Mouse (Mus musculus): ENCODE measurements around the gene Cd80. TPM values are rescaled to one million over a fixed set of nuclear protein-coding genes. Genes with fewer than 3 reads are reported as not detected.

Gene Cd80
- total and polyA plus RNA-seq, 3 experiments = 0.04 to 0.38 TPM; not detected in 1

GRCm38 (mm10) chr16:38453952-38454351 is 1.4 kb upstream of the Cd80 start (continued):
- TF ChIP-seq MAX (IDR thresholded peaks at IDR 0.05; ENCODE audit: low read length) = no peak
- TF ChIP-seq KAT2A (conservative IDR thresholded peaks at IDR 0.05; ENCODE audit: low read depth, low read length) = no peak

- H3K27me3 ChIP-seq (ENCODE audit: control insufficient read depth in 1 of 2, insufficient read depth in 2 of 2, low read length in 2 of 2) = no peaks in the 10 kb centered on the region
- H3K4me1 ChIP-seq (ENCODE audit: control insufficient read depth in 1 of 2, insufficient read depth in 2 of 2, low read length in 2 of 2) = peaks cover 3 to 26% of the 10 kb centered on the region in 2 experiments
- H3K79me2 ChIP-seq (ENCODE audit: control insufficient read depth, insufficient read depth, low read length, poor library complexity) = peaks cover 13% of the 10 kb centered on the region
- no peak overlapping the region; the same call in 1 of the 2 replicates for H3K9ac ChIP-seq (ENCODE audit: control insufficient read depth, low read depth, low read length, poor library complexity, severe bottlenecking)
- H3K27ac ChIP-seq (ENCODE audit: control insufficient read depth, low read depth, low read length) = peak overlapping the region; percentile 66; the same call in 1 of the 2 replicates
- H3K4me3 ChIP-seq (ENCODE audit: control insufficient read depth in 1 of 2, insufficient read depth in 1 of 2, low read depth in 2 of 2, low read length in 2 of 2) = no peak overlapping the region
- peaks cover 0 to 22% of the 10 kb centered on the region in 2 experiments; a peak in 2 of 4 replicates for H3K36me3 ChIP-seq (ENCODE audit: control insufficient read depth in 1 of 2, insufficient read depth in 2 of 2, low read length in 2 of 2)
- TF ChIP-seq ZC3H11A (IDR thresholded peaks at IDR 0.05; ENCODE audit: low read depth, low read length) (no peak), TBP (IDR thresholded peaks at IDR 0.05; ENCODE audit: low read depth, low read length) (no peak), KAT2A (conservative IDR thresholded peaks at IDR 0.05; ENCODE audit: low read depth, low read length) (no peak), MYC (IDR thresholded peaks at IDR 0.05; ENCODE audit: low read depth, low read length) (no peak), SIN3A (IDR thresholded peaks at IDR 0.05; ENCODE audit: low read length) (no peak), TAL1 (IDR thresholded peaks at IDR 0.05; ENCODE audit: low read length) (no peak), ELF1 (IDR thresholded peaks at IDR 0.05; ENCODE audit: low read depth, low read length) (no peak), MAX (IDR thresholded peaks at IDR 0.05; ENCODE audit: low read length) (no peak), POLR2AphosphoS5 (IDR thresholded peaks at IDR 0.05; ENCODE audit: borderline replicate concordance, low read depth, low read length) (no peak), ZNF384 (IDR thresholded peaks at IDR 0.05; ENCODE audit: low read depth, low read length) (no peak), POLR2A (IDR thresholded peaks at IDR 0.05; ENCODE audit: control insufficient read depth in 1 of 2, insufficient read depth in 1 of 2, low read depth in 1 of 2, low read length in 2 of 2, poor library complexity in 1 of 2) (no peak), RCOR1 (IDR thresholded peaks at IDR 0.05; ENCODE audit: low read depth, low read length) (no peak), MAZ (IDR thresholded peaks at IDR 0.05; ENCODE audit: low read depth, low read length) (no peak), JUND (IDR thresholded peaks at IDR 0.05; ENCODE audit: low read depth, low read length) (no peak)
- H3K9me3 ChIP-seq (replicated peaks; ENCODE audit: insufficient read depth, low read length) = no peaks in the 10 kb centered on the region
- no peak for DNase-seq (ENCODE audit: low read depth, low spot score)
Observed at GRCm38 (mm10) chr16:38454533-38455254, 667 bp upstream of the Cd80 start.

- H3K4me1 ChIP-seq (ENCODE audit: control insufficient read depth in 1 of 2, insufficient read depth in 2 of 2, low read length in 2 of 2) = peaks cover 3 to 17% of the 10 kb centered on the region in 2 experiments
- peak overlapping the region; percentile 5; the same call in 1 of the 2 replicates for H3K9ac ChIP-seq (ENCODE audit: control insufficient read depth, low read depth, low read length, poor library complexity, severe bottlenecking)
- no peaks in the 10 kb centered on the region for H3K27me3 ChIP-seq (ENCODE audit: control insufficient read depth in 1 of 2, insufficient read depth in 2 of 2, low read length in 2 of 2)
- TF ChIP-seq TCF12 (IDR thresholded peaks at IDR 0.05; ENCODE audit: low read depth, low read length) (no peak), EP300 (IDR thresholded peaks at IDR 0.05; ENCODE audit: low read depth in 1 of 2, low read length in 2 of 2) (peak in 1 of 2 experiments; percentile 19; a peak in 2 of 4 replicates)
- peak overlapping the region in 1 of 2 experiments; percentile 12; a peak in 1 of 4 replicates for H3K4me3 ChIP-seq (ENCODE audit: control insufficient read depth in 1 of 2, insufficient read depth in 1 of 2, low read depth in 2 of 2, low read length in 2 of 2)
- H3K36me3 ChIP-seq (ENCODE audit: control insufficient read depth in 1 of 2, insufficient read depth in 2 of 2, low read length in 2 of 2) = peaks cover 0 to 17% of the 10 kb centered on the region in 2 experiments; a peak in 2 of 4 replicates
- DNase-seq (ENCODE audit: low read depth, low spot score) = peak; percentile 90
- H3K27ac ChIP-seq (ENCODE audit: control insufficient read depth, low read depth, low read length) = 0 out of 2 replicates have a peak overlapping the region, but pooled peaks have one; percentile 7
- no peaks in the 10 kb centered on the region for H3K9me3 ChIP-seq (replicated peaks; ENCODE audit: insufficient read depth, low read length)
- H3K79me2 ChIP-seq (ENCODE audit: control insufficient read depth, insufficient read depth, low read length, poor library complexity) = peaks cover 8% of the 10 kb centered on the region
Observed at GRCm38 (mm10) chr16:38456812-38457567, 1.6 kb downstream of the Cd80 start.
